Mouse (Mus musculus) intestine, embryonic 14.5 days (tissue): ENCODE results near the gene Ccdc115. TPM values are rescaled to one million over a fixed set of nuclear protein-coding genes. Genes with fewer than 3 reads are reported as not detected.

ENCODE experiments used
- ATAC-seq: fragments of 200-750 bp; cut with Nextera tagmentation; replicated peaks from 2 replicates; pipeline ENCODE4 v1.8.0; 2017; ENCODE audit warnings: low read depth, moderate number of reproducible peaks, moderate TSS enrichment, moderate library complexity; ENCODE audit not compliant: low FRiP score, low TSS enrichment
- DNase-seq: peaks from one replicate; pipeline ENCODE4 v3.0.0-alpha.2; 2018; ENCODE audit warnings: low spot score
- H3K27ac ChIP-seq: fragments of 300-500 bp; sonication (generic); 2 replicates; pipeline ENCODE4 v1.5.1; 2014; ENCODE audit warnings: low read depth, mild to moderate bottlenecking, control low read depth
- H3K27me3 ChIP-seq: fragments of 300-500 bp; sonication (generic); replicated peaks from 2 replicates; pipeline ENCODE4 v1.6.1; 2014; ENCODE audit warnings: low read length, control low read depth; ENCODE audit not compliant: control insufficient read depth, insufficient read depth
- H3K36me3 ChIP-seq: fragments of 300-500 bp; sonication (generic); 2 replicates; pipeline ENCODE4 v1.6.1; 2014; ENCODE audit warnings: low read length, control low read depth; ENCODE audit not compliant: control insufficient read depth, insufficient read depth
- H3K4me1 ChIP-seq: fragments of 300-500 bp; sonication (generic); replicated peaks from 2 replicates; pipeline ENCODE4 v1.6.1; 2014; ENCODE audit warnings: low read length, control low read depth, mixed read lengths; ENCODE audit not compliant: control insufficient read depth, insufficient read depth
- H3K4me2 ChIP-seq: fragments of 300-500 bp; sonication (generic); 2 replicates; pipeline ENCODE4 v1.6.1; 2014; ENCODE audit warnings: low read length
- H3K4me3 ChIP-seq: fragments of 300-500 bp; sonication (generic); 2 replicates; pipeline ENCODE4 v1.5.1; 2014; ENCODE audit warnings: low read depth, low read length, control low read depth, mixed read lengths
- H3K9ac ChIP-seq: fragments of 300-500 bp; sonication (generic); 2 replicates; pipeline ENCODE4 v1.6.1; 2014; ENCODE audit warnings: mild to moderate bottlenecking, low read length
- H3K9me3 ChIP-seq: fragments of 300-500 bp; sonication (generic); 2 replicates; pipeline ENCODE4 v1.6.1; 2016; ENCODE audit warnings: low read length, control low read depth; ENCODE audit not compliant: control insufficient read depth
- WGBS: fragments of 180-500 bp; shearing (Covaris S2); extraction: QIAGEN DNeasy Blood & Tissue Kit; methylation state at CpG from one replicate; pipeline ENCODE4 v1.1.7; 2014; 5-methylcytosine and 5-hydroxymethylcytosine counted together
- polyA plus RNA-seq: library from polyadenylated mRNA; unstranded; fragments of >200 nt; fragmentation: Nextera tagmentation; extraction: Ambion mirVana; gene quantifications from 2 replicates; pipeline ENCODE4 v1.2.1, GENCODE M21; 2014

The Ccdc115 gene
- 59.6 and 60.0 TPM in 2 replicates for polyA plus RNA-seq

GRCm38 (mm10) chr1:34439215-34439960 is at the start of gene Ccdc115, which contains the start of gene Imp4:
Gene Ccdc115, minus strand, starts transcription at chr1:34439672.
Gene Imp4, plus strand, starts transcription at chr1:34439851.
- Histone ChIP-seq H3K9me3 (no peaks in the 10 kb centered on the region), H3K27ac (peak within 1 kb of the TSS; percentile 51; the same call in 1 of the 2 replicates), H3K36me3 (peaks cover 21% of the 10 kb centered on the region), H3K4me2 (peak within 1 kb of the TSS; percentile 71), H3K4me1 (peaks cover 11% of the 10 kb centered on the region), H3K4me3 (peak within 1 kb of the TSS; percentile 87), H3K27me3 (no peaks in the 10 kb centered on the region), H3K9ac (peak within 1 kb of the TSS; percentile 62)
- ATAC-seq = peak; percentile 95
- WGBS = under 1% methylated on average over 48 of the region's 48 CpGs
- DNase-seq = peak; percentile 99

GRCm38 (mm10) chr1:34487383-34487782 is 47.9 kb upstream of the Ccdc115 start:
- 90% methylated on average over 3 of the region's 3 CpGs for WGBS
- Histone ChIP-seq H3K9me3 (no peaks in the 10 kb centered on the region), H3K4me2 (no peak overlapping the region), H3K27ac (no peak overlapping the region), H3K4me3 (no peak overlapping the region), H3K36me3 (no peaks in the 10 kb centered on the region), H3K27me3 (peaks cover 5% of the 10 kb centered on the region; the same call in 1 of the 2 replicates), H3K9ac (no peak overlapping the region), H3K4me1 (no peaks in the 10 kb centered on the region; the same call in 1 of the 2 replicates)
- DNase-seq (no peak), ATAC-seq (no peak)

GRCm38 (mm10) chr1:34485461-34486188 is 46.2 kb upstream of the Ccdc115 start:
- ATAC-seq (no peak), DNase-seq (peak; percentile 65)
- peaks cover 5% of the 10 kb centered on the region; the same call in 1 of the 2 replicates for H3K27me3 ChIP-seq
- WGBS = 7% methylated on average over 25 of the region's 25 CpGs
- H3K4me2 ChIP-seq = peak overlapping the region; percentile 47
- H3K27ac ChIP-seq = no peak overlapping the region
- peak overlapping the region; percentile 28 for H3K4me3 ChIP-seq
- H3K4me1 ChIP-seq = no peaks in the 10 kb centered on the region; the same call in 1 of the 2 replicates
- no peaks in the 10 kb centered on the region for H3K9me3 ChIP-seq
- H3K36me3 ChIP-seq = no peaks in the 10 kb centered on the region
- no peak overlapping the region for H3K9ac ChIP-seq

- no peak overlapping the region for H3K9ac ChIP-seq
- H3K27me3 ChIP-seq = peaks cover 5% of the 10 kb centered on the region; the same call in 1 of the 2 replicates
- no peak overlapping the region for H3K4me2 ChIP-seq
- H3K4me3 ChIP-seq = no peak overlapping the region
- H3K36me3 ChIP-seq = no peaks in the 10 kb centered on the region
- no peak overlapping the region for H3K27ac ChIP-seq
- ATAC-seq = no peak
- no peaks in the 10 kb centered on the region for H3K9me3 ChIP-seq
- 78% methylated on average over 10 of the region's 10 CpGs for WGBS
- H3K4me1 ChIP-seq = no peaks in the 10 kb centered on the region; the same call in 1 of the 2 replicates
- no peak for DNase-seq
Measured at GRCm38 (mm10) chr1:34484470-34484869, 45.0 kb upstream of the Ccdc115 start.

- peaks cover 3% of the 10 kb centered on the region for H3K4me1 ChIP-seq
- H3K27ac ChIP-seq = no peak overlapping the region
- no peak overlapping the region for H3K9ac ChIP-seq
- no peaks in the 10 kb centered on the region for H3K36me3 ChIP-seq
- H3K9me3 ChIP-seq = no peaks in the 10 kb centered on the region
- DNase-seq = no peak
- ATAC-seq = no peak
- H3K4me3 ChIP-seq = no peak overlapping the region
- H3K4me2 ChIP-seq = no peak overlapping the region
- WGBS = 30% methylated on average over 5 of the region's 5 CpGs
- peaks cover 5% of the 10 kb centered on the region; the same call in 1 of the 2 replicates for H3K27me3 ChIP-seq
Measured at GRCm38 (mm10) chr1:34481920-34482669, 42.6 kb upstream of the Ccdc115 start.

- Histone ChIP-seq H3K27ac (no peak overlapping the region), H3K27me3 (peaks cover 5% of the 10 kb centered on the region; the same call in 1 of the 2 replicates), H3K9ac (no peak overlapping the region), H3K4me3 (no peak overlapping the region), H3K9me3 (no peaks in the 10 kb centered on the region), H3K4me1 (peaks cover 3% of the 10 kb centered on the region), H3K4me2 (no peak overlapping the region), H3K36me3 (no peaks in the 10 kb centered on the region)
- DNase-seq = no peak
- 71% methylated on average over 5 of the region's 5 CpGs for WGBS
- ATAC-seq = no peak
Measured at GRCm38 (mm10) chr1:34480801-34481200, 41.3 kb upstream of the Ccdc115 start.

- H3K27me3 ChIP-seq = no peaks in the 10 kb centered on the region
- H3K9me3 ChIP-seq = no peaks in the 10 kb centered on the region
- ATAC-seq = no peak
- H3K4me3 ChIP-seq = no peak overlapping the region
- no peak overlapping the region for H3K4me2 ChIP-seq
- H3K36me3 ChIP-seq = no peaks in the 10 kb centered on the region
- peaks cover 3% of the 10 kb centered on the region; the same call in 1 of the 2 replicates for H3K4me1 ChIP-seq
- H3K27ac ChIP-seq = no peak overlapping the region
- 41% methylated on average over 11 of the region's 11 CpGs for WGBS
- no peak for DNase-seq
- H3K9ac ChIP-seq = no peak overlapping the region
Measured at GRCm38 (mm10) chr1:34478891-34479655, 39.6 kb upstream of the Ccdc115 start.
